Mouse (Mus musculus): ENCODE data around the gene Jade1. TPM values are rescaled to one million over a fixed set of nuclear protein-coding genes. Genes with fewer than 3 reads are reported as not detected.

Jade1 gene
- polyA plus RNA-seq (2017; shearing (Covaris generic)), result 34.9 TPM

DNA sequence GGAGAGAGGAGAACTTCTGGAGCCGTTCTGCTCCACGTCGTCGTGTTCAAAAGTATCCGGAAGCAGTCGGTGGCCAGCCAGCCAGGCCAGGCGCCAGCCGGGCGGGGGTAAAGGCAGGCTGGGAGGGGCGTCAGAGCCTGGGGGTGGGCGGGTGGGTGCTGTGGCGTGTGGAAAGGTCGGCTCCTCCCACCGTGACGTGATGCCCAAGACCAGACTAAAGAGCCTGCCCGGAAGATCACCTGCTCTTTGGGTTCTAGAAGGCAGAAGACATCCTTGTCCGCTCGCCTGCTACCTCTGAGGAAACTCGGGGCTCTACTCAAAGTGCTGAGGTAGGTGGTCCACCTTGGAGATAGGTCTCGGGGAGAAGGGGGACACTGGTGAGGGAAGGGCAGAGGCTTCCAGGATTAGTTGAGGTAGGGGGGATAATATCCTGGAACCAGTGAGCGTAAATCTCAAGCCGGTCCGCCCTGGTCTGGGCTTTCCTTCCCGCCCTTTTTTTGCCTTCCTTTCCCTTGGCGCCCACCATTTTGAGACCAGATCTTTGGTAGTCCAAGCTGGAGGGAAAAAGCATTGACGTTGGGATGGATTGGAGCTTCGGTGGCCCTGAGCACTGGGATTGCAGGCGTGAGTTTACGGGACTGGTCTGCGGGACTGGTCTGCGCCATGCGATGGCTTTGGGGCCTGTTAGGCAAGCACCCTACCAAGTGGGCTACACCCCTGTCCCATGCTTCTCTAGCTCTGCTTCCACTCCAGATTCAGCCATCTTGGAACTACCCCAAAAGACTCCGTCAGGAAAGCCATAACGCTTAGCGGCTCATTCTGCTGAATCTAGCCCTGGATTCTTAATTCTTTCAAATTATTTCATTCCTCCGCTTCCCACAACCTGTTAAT, at the start of gene Jade1:
Gene Jade1, plus strand, starts transcription at position 241 of the 891 bp plus-strand sequence.

Other genes starting within 250 kb of the Jade1 start
- gene Sclt1, start 186.8 kb downstream of the Jade1 start, polyA plus RNA-seq (2017; shearing (Covaris generic)), result 17.0 TPM
- 10.5 TPM for gene D3Ertd751e, start 186.9 kb downstream of the Jade1 start, polyA plus RNA-seq (2017; shearing (Covaris generic))

Measured in effector memory CD4-positive, alpha-beta T cell, adult 5 months (primary cell).